10 mouse cellular contexts compared by ENCODE assay signal in the genomic region with DNA sequence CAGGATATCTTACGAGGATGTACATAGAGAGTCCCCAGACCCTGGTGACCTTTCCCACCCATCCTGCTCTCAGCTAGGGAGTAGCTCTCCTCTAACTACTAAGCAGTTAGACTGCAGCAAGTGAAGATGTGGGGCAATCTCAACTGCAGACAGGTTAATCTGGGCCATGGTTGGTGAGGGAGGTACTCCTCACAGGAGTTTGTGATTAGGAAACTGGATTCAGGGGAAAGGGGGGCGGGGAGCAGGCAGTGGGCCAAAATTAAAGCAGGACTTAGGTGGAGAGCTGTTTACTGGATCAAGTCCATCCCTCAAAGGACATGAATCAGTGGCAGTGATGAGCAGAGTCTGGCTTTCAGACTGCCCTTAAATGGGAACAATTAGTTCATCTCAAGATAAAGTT.
DNase-seq lines count a peak whose midpoint lies in the region; ATAC-seq and TF ChIP-seq lines count a peak whose summit lies in the region.
"Had no signal": no experiment of that assay in that cellular context is flagged by ENCODE, and none has a peak within 500 bp of the region (broad histone marks: within the 10 kb centered on the region; RNA-seq: fewer than 3 reads in every experiment).

No protein-coding gene starts in this region.

- DNase-seq in intestine, embryonic 14.5 days (ENCODE audit: low spot score) = no peak
- DNase-seq in gastrocnemius, adult 2 months = peak; percentile 73
- peak; percentile 3 for DNase-seq in lung, postnatal 14 days
- no peak for DNase-seq in forebrain, embryonic 11.5 days (ENCODE audit: low spot score)
- no peak for DNase-seq in thymus, postnatal 25 days
- DNase-seq in spleen, postnatal 10 days (ENCODE audit: low spot score in 2 of 2) = no peak

- 61% methylated on average over 2 of the region's 2 CpGs for WGBS in intestine, embryonic 14.5 days
- 63% methylated on average over 2 of the region's 2 CpGs for WGBS in intestine, postnatal 0 days
- 58% methylated on average over 2 of the region's 2 CpGs for WGBS in intestine, embryonic 16.5 days
- 87% methylated on average over 2 of the region's 2 CpGs for WGBS in forebrain, embryonic 11.5 days

- H3K9me3 ChIP-seq in intestine, embryonic 14.5 days (ENCODE audit: control insufficient read depth, low read length) = no peaks in the 10 kb centered on the region
- H3K9me3 ChIP-seq in intestine, postnatal 0 days (ENCODE audit: control insufficient read depth) = no peaks in the 10 kb centered on the region
- no peaks in the 10 kb centered on the region for H3K9me3 ChIP-seq in intestine, embryonic 16.5 days (ENCODE audit: control insufficient read depth, low read length)
- H3K9me3 ChIP-seq in forebrain, embryonic 11.5 days (ENCODE audit: control insufficient read depth, low read length) = no peaks in the 10 kb centered on the region
- H3K9me3 ChIP-seq: neural tube, embryonic 13.5 days had no signal

- H3K27me3 ChIP-seq in intestine, embryonic 14.5 days (replicated peaks; ENCODE audit: control insufficient read depth, insufficient read depth, low read length) = no peaks in the 10 kb centered on the region
- no peaks in the 10 kb centered on the region for H3K27me3 ChIP-seq in intestine, postnatal 0 days (replicated peaks; ENCODE audit: control insufficient read depth, insufficient read depth, low read length)
- H3K27me3 ChIP-seq in intestine, embryonic 16.5 days (replicated peaks; ENCODE audit: control insufficient read depth, insufficient read depth, low read length) = no peaks in the 10 kb centered on the region
- H3K27me3 ChIP-seq in forebrain, embryonic 11.5 days (ENCODE audit: control insufficient read depth, insufficient read depth, low read length) = no peaks in the 10 kb centered on the region
- H3K27me3 ChIP-seq: CH12.LX; neural tube, embryonic 13.5 days had no signal

- peaks cover 10% of the 10 kb centered on the region; the same call in 1 of the 2 replicates for H3K4me1 ChIP-seq in intestine, embryonic 14.5 days (replicated peaks; ENCODE audit: control insufficient read depth, insufficient read depth, low read length)
- no peaks in the 10 kb centered on the region for H3K4me1 ChIP-seq in intestine, postnatal 0 days (replicated peaks; ENCODE audit: control insufficient read depth, insufficient read depth, low read length)
- H3K4me1 ChIP-seq in intestine, embryonic 16.5 days (ENCODE audit: control insufficient read depth, insufficient read depth, low read length) = peaks cover 5% of the 10 kb centered on the region; the same call in 1 of the 2 replicates
- no peaks in the 10 kb centered on the region for H3K4me1 ChIP-seq in forebrain, embryonic 11.5 days (replicated peaks; ENCODE audit: control insufficient read depth, insufficient read depth, low read length)
- H3K4me1 ChIP-seq: neural tube, embryonic 13.5 days had no signal

- H3K4me2 ChIP-seq in intestine, embryonic 14.5 days (ENCODE audit: low read length) = no peak overlapping the region
- H3K4me2 ChIP-seq in intestine, postnatal 0 days (replicated peaks; ENCODE audit: low read depth) = no peak overlapping the region
- H3K4me2 ChIP-seq in intestine, embryonic 16.5 days (ENCODE audit: low read depth, low read length) = no peak overlapping the region
- H3K4me2 ChIP-seq in forebrain, embryonic 11.5 days (ENCODE audit: low read depth, low read length, severe bottlenecking) = no peak overlapping the region
- H3K4me2 ChIP-seq: neural tube, embryonic 13.5 days had no signal

- H3K27ac ChIP-seq in intestine, embryonic 14.5 days (ENCODE audit: low read depth) = no peak overlapping the region
- no peak overlapping the region for H3K27ac ChIP-seq in intestine, postnatal 0 days (ENCODE audit: low read depth, low read length)
- H3K27ac ChIP-seq in gastrocnemius, adult 2 months = no peak overlapping the region
- H3K27ac ChIP-seq in intestine, embryonic 16.5 days (ENCODE audit: low read length) = no peak overlapping the region
- no peak overlapping the region for H3K27ac ChIP-seq in forebrain, embryonic 11.5 days (ENCODE audit: low read depth, low read length)
- H3K27ac ChIP-seq: neural tube, embryonic 13.5 days had no signal

- H3K4me3 ChIP-seq in intestine, embryonic 14.5 days (ENCODE audit: low read depth, low read length) = no peak overlapping the region
- no peak overlapping the region for H3K4me3 ChIP-seq in intestine, postnatal 0 days (ENCODE audit: low read depth, low read length)
- no peak overlapping the region for H3K4me3 ChIP-seq in gastrocnemius, adult 2 months
- H3K4me3 ChIP-seq in intestine, embryonic 16.5 days (ENCODE audit: low read length) = no peak overlapping the region
- H3K4me3 ChIP-seq in forebrain, embryonic 11.5 days (ENCODE audit: low read depth, low read length) = no peak overlapping the region
- H3K4me3 ChIP-seq: neural tube, embryonic 13.5 days had no signal

- intact Hi-C loops in gastrocnemius, adult 2 months (cut with DNase I) = no loop called here

- H3K36me3 ChIP-seq in intestine, embryonic 14.5 days (ENCODE audit: control insufficient read depth, insufficient read depth, low read length) = no peaks in the 10 kb centered on the region
- H3K36me3 ChIP-seq in intestine, postnatal 0 days (ENCODE audit: control insufficient read depth, insufficient read depth) = no peaks in the 10 kb centered on the region
- H3K36me3 ChIP-seq in intestine, embryonic 16.5 days (ENCODE audit: control insufficient read depth, insufficient read depth, low read length) = no peaks in the 10 kb centered on the region
- no peaks in the 10 kb centered on the region for H3K36me3 ChIP-seq in forebrain, embryonic 11.5 days (ENCODE audit: control insufficient read depth, insufficient read depth, low read length)
- H3K36me3 ChIP-seq: neural tube, embryonic 13.5 days had no signal

- peak; percentile 57; the same call in 1 of the 2 replicates for ATAC-seq in intestine, embryonic 14.5 days (replicated peaks; ENCODE audit: low FRiP score, low TSS enrichment, low read depth)
- no peak for ATAC-seq in intestine, postnatal 0 days
- peak; percentile 73 for ATAC-seq in intestine, embryonic 16.5 days
- no peak for ATAC-seq in forebrain, embryonic 11.5 days (replicated peaks; ENCODE audit: low FRiP score)

- H3K9ac ChIP-seq in intestine, embryonic 14.5 days (ENCODE audit: low read length) = no peak overlapping the region
- H3K9ac ChIP-seq in intestine, postnatal 0 days (ENCODE audit: low read depth, low read length) = no peak overlapping the region
- no peak overlapping the region for H3K9ac ChIP-seq in intestine, embryonic 16.5 days (ENCODE audit: low read depth, low read length)
- no peak overlapping the region for H3K9ac ChIP-seq in forebrain, embryonic 11.5 days (ENCODE audit: low read length)
- H3K9ac ChIP-seq: neural tube, embryonic 13.5 days had no signal

- no peak for TF ChIP-seq CTCF in intestine, postnatal 0 days (IDR thresholded peaks at IDR 0.05; ENCODE audit: low read depth)
- no peak for TF ChIP-seq CTCF in gastrocnemius, adult 2 months (IDR thresholded peaks at IDR 0.05)

Comparison
In these comparisons a context has a peak if more than half of its experiments do, and no peak if none do; other contexts are left out.
1. ATAC-seq: peak in intestine, embryonic 14.5 days (single experiment) and intestine, embryonic 16.5 days (single experiment); none in intestine, postnatal 0 days (single experiment) and forebrain, embryonic 11.5 days (single experiment).
2. DNase-seq: peak in gastrocnemius, adult 2 months (single experiment) and lung, postnatal 14 days (single experiment); none in intestine, embryonic 14.5 days (single experiment), forebrain, embryonic 11.5 days (single experiment), thymus, postnatal 25 days (single experiment) and spleen, postnatal 10 days (0 of 2).